Mouse (Mus musculus): ENCODE results near the gene Pear1.

- TF ChIP-seq GATA1 (IDR thresholded peaks at IDR 0.05; ENCODE audit: borderline replicate concordance, low read length) (no peak), FLI1 (IDR thresholded peaks at IDR 0.05; ENCODE audit: low read length) (no peak)
Measured at GRCm38 (mm10) chr3:87764506-87764905, 59.6 kb downstream of the Pear1 start.

Measured in megakaryocyte, embryonic 14.5 days (primary cell).